Mouse (Mus musculus) bone marrow macrophage, adult 2 months (primary cell): ENCODE data around the gene Arhgef7.

Experiments used
- CTCF ChIP-seq: IDR thresholded peaks from 2 replicates; pipeline ENCODE4 v1.5.1; 2012; ENCODE audit warnings: low read depth, mild to moderate bottlenecking, low read length, moderate library complexity
- POLR2A ChIP-seq: IDR thresholded peaks from 2 replicates; pipeline ENCODE4 v1.6.1; 2012; ENCODE audit warnings: mild to moderate bottlenecking, low read depth, low read length, borderline replicate concordance

DNA sequence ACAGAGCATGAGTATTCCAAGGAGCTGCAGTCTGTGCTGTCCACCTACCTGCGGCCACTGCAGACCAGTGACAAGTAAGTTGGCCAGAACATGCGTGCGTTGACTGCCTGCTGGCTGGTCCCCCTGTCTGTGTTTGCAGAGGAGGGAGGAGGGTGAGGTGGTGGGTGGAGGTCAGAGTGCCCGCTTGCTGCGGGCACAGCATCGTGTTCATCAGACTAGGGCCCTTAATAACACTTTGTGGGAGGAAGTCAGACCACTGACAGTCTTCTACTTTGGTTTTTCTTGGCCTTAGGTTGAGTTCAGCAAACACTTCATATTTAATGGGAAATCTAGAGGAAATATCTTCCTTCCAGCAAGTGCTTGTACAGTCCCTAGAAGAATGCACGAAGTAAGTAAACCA lies 73.0 kb downstream of the Arhgef7 start:
- TF ChIP-seq POLR2A (no peak), CTCF (no peak)
